Mouse (Mus musculus) kidney, embryonic 16.5 days (tissue): Measurements from ENCODE around the gene Zfp62. TPM values are rescaled to one million over a fixed set of nuclear protein-coding genes. Genes with fewer than 3 reads are reported as not detected.
A peak's percentile ranks its signal among the peaks of the same experiment; 100 is the strongest.
"Not testable (repeated sequence)": the region's sequence is repeated elsewhere in the genome, so short reads cannot be mapped to it uniquely, and the experiment has no call there.

Experiments
- ATAC-seq: fragments of 200-750 bp; cut with Nextera tagmentation; 2 replicates; pipeline ENCODE4 v1.8.0; 2017; ENCODE audit warnings: moderate TSS enrichment; ENCODE audit not compliant: low FRiP score, low TSS enrichment
- H3K27ac ChIP-seq: fragments of 300-500 bp; sonication (generic); 2 replicates; pipeline ENCODE4 v1.5.1; 2014; ENCODE audit warnings: low read length
- H3K27me3 ChIP-seq: fragments of 300-500 bp; sonication (generic); 2 replicates; pipeline ENCODE4 v1.6.1; 2014; ENCODE audit warnings: low read length, control low read depth, mixed read lengths; ENCODE audit not compliant: insufficient read depth
- H3K36me3 ChIP-seq: fragments of 300-500 bp; sonication (generic); 2 replicates; pipeline ENCODE4 v1.6.1; 2014; ENCODE audit warnings: low read length, control low read depth, mixed read lengths; ENCODE audit not compliant: insufficient read depth
- H3K4me1 ChIP-seq: fragments of 300-500 bp; sonication (generic); 2 replicates; pipeline ENCODE4 v1.6.1; 2014; ENCODE audit warnings: low read length, control low read depth, mixed read lengths; ENCODE audit not compliant: insufficient read depth
- H3K4me2 ChIP-seq: fragments of 300-500 bp; sonication (generic); replicated peaks from 2 replicates; pipeline ENCODE4 v1.6.1; 2014; ENCODE audit warnings: low read depth, low read length
- H3K4me3 ChIP-seq: fragments of 300-500 bp; sonication (generic); 2 replicates; pipeline ENCODE4 v1.5.1; 2014; ENCODE audit warnings: mild to moderate bottlenecking, low read length
- H3K9ac ChIP-seq: fragments of 300-500 bp; sonication (generic); replicated peaks from 2 replicates; pipeline ENCODE4 v1.6.1; 2014; ENCODE audit warnings: low read length
- H3K9me3 ChIP-seq: fragments of 300-500 bp; sonication (generic); 2 replicates; pipeline ENCODE4 v1.6.1; 2016; ENCODE audit warnings: low read length, control low read depth
- WGBS: fragments of 180-500 bp; shearing (Covaris S2); extraction: QIAGEN DNeasy Blood & Tissue Kit; methylation state at CpG from one replicate; pipeline ENCODE4 v1.1.7; 2014; 5-methylcytosine and 5-hydroxymethylcytosine counted together
- polyA plus RNA-seq: library from polyadenylated mRNA; unstranded; fragments of >200 nt; fragmentation: Nextera tagmentation; extraction: Ambion mirVana; gene quantifications from 2 replicates; pipeline ENCODE4 v1.2.1, GENCODE M21; 2015

The Zfp62 gene
- 45.6 and 46.3 TPM in 2 replicates for polyA plus RNA-seq

- peaks cover 18% of the 10 kb centered on the region for H3K4me1 ChIP-seq
- peaks cover 8% of the 10 kb centered on the region for H3K36me3 ChIP-seq
- peak within 1 kb of the TSS; percentile 74 for H3K4me3 ChIP-seq
- H3K27me3 ChIP-seq, result no peaks in the 10 kb centered on the region
- peak; percentile 95 for ATAC-seq
- peak within 1 kb of the TSS; percentile 96 for H3K9ac ChIP-seq
- no peaks in the 10 kb centered on the region for H3K9me3 ChIP-seq
- peak within 1 kb of the TSS; percentile 98 for H3K27ac ChIP-seq
- peak within 1 kb of the TSS; percentile 86 for H3K4me2 ChIP-seq
- WGBS, result under 1% methylated on average over 43 of the region's 47 CpGs
Observed at GRCm38 (mm10) chr11:49203129-49203768, at the start of gene Zfp62. TSS of gene Zfp62 (plus strand) at chr11:49203292.

- Histone ChIP-seq H3K4me2 (no peak within 1 kb of the TSS), H3K4me3 (no peak within 1 kb of the TSS), H3K9ac (no peak within 1 kb of the TSS), H3K36me3 (no peaks in the 10 kb centered on the region), H3K4me1 (no peaks in the 10 kb centered on the region), H3K27me3 (no peaks in the 10 kb centered on the region), H3K27ac (no peak within 1 kb of the TSS), H3K9me3 (no peaks in the 10 kb centered on the region)
- no peak for ATAC-seq
- 81% methylated on average over 1 of the region's 1 CpGs for WGBS
Observed at GRCm38 (mm10) chr11:49154077-49154476, 49.0 kb upstream of the Zfp62 start, which contains the start of gene Olfr1394. TSS of gene Olfr1394 (plus strand) at chr11:49154377.

GRCm38 (mm10) chr11:49156821-49157814 lies 46.0 kb upstream of the Zfp62 start:
- ATAC-seq, result no peak
- WGBS, result 83% methylated on average over 2 of the region's 2 CpGs

GRCm38 (mm10) chr11:49168839-49169611 lies 34.1 kb upstream of the Zfp62 start:
- H3K4me2 ChIP-seq, result peak overlapping the region; percentile 56
- 6% methylated on average over 50 of the region's 50 CpGs for WGBS
- H3K27ac ChIP-seq, result no peak overlapping the region
- H3K9me3 ChIP-seq, result peaks cover 4% of the 10 kb centered on the region; the same call in 1 of the 2 replicates
- ATAC-seq, result peak; percentile 78
- H3K4me1 ChIP-seq, result peaks cover 5% of the 10 kb centered on the region; the same call in 1 of the 2 replicates
- 0 out of 2 replicates have a peak overlapping the region, but pooled peaks have one; percentile 7 for H3K9ac ChIP-seq
- H3K27me3 ChIP-seq, result peaks cover 10% of the 10 kb centered on the region; the same call in 1 of the 2 replicates
- H3K36me3 ChIP-seq, result no peaks in the 10 kb centered on the region
- peak overlapping the region; percentile 35 for H3K4me3 ChIP-seq

More at GRCm38 (mm10) chr11:49156821-49157814, 46.0 kb upstream of the Zfp62 start:
- Histone ChIP-seq H3K4me3 (no peak overlapping the region), H3K36me3 (no peaks in the 10 kb centered on the region), H3K27ac (no peak overlapping the region), H3K9ac (no peak overlapping the region), H3K9me3 (no peaks in the 10 kb centered on the region), H3K27me3 (no peaks in the 10 kb centered on the region), H3K4me1 (no peaks in the 10 kb centered on the region), H3K4me2 (no peak overlapping the region)

- ATAC-seq, result no peak
- no peak overlapping the region for H3K4me2 ChIP-seq
Observed at GRCm38 (mm10) chr11:49170576-49170975, 32.5 kb upstream of the Zfp62 start.

GRCm38 (mm10) chr11:49175345-49175744 lies 27.7 kb upstream of the Zfp62 start:
- H3K27ac ChIP-seq, result no peak overlapping the region
- H3K4me3 ChIP-seq, result no peak overlapping the region
- H3K9me3 ChIP-seq, result no peaks in the 10 kb centered on the region
- WGBS, result 91% methylated on average over 8 of the region's 8 CpGs
- no peaks in the 10 kb centered on the region for H3K4me1 ChIP-seq
- no peak overlapping the region for H3K4me2 ChIP-seq
- no peaks in the 10 kb centered on the region for H3K36me3 ChIP-seq
- no peak for ATAC-seq
- H3K27me3 ChIP-seq, result no peaks in the 10 kb centered on the region
- no peak overlapping the region for H3K9ac ChIP-seq

More at GRCm38 (mm10) chr11:49170576-49170975, 32.5 kb upstream of the Zfp62 start:
- Histone ChIP-seq H3K36me3 (no peaks in the 10 kb centered on the region), H3K9me3 (peaks cover 4% of the 10 kb centered on the region; the same call in 1 of the 2 replicates), H3K4me3 (no peak overlapping the region), H3K27ac (no peak overlapping the region), H3K4me1 (peaks cover 5% of the 10 kb centered on the region; the same call in 1 of the 2 replicates), H3K9ac (no peak overlapping the region), H3K27me3 (peaks cover 10% of the 10 kb centered on the region; the same call in 1 of the 2 replicates)
- WGBS, result 97% methylated on average over 4 of the region's 4 CpGs

GRCm38 (mm10) chr11:49176047-49176779 lies 26.9 kb upstream of the Zfp62 start:
- ATAC-seq, H3K9me3 ChIP-seq: not testable (repeated sequence)

GRCm38 (mm10) chr11:49183172-49183571 lies 19.9 kb upstream of the Zfp62 start:
- no peaks in the 10 kb centered on the region for H3K27me3 ChIP-seq
- no peak overlapping the region for H3K4me2 ChIP-seq
- ATAC-seq, result no peak
- no peak overlapping the region for H3K4me3 ChIP-seq
- no peak overlapping the region for H3K27ac ChIP-seq
- 68% methylated on average over 1 of the region's 1 CpGs for WGBS
- no peaks in the 10 kb centered on the region for H3K36me3 ChIP-seq
- H3K4me1 ChIP-seq, result no peaks in the 10 kb centered on the region
- H3K9ac ChIP-seq, result no peak overlapping the region
- no peaks in the 10 kb centered on the region for H3K9me3 ChIP-seq

More at GRCm38 (mm10) chr11:49176047-49176779, 26.9 kb upstream of the Zfp62 start:
- H3K9ac ChIP-seq, H3K27ac ChIP-seq, H3K4me2 ChIP-seq, H3K27me3 ChIP-seq, H3K36me3 ChIP-seq, H3K4me3 ChIP-seq, H3K4me1 ChIP-seq: not testable (repeated sequence)
- WGBS, result 67% methylated on average over 4 of the region's 4 CpGs
